Mouse (Mus musculus) heart, postnatal 0 days (tissue): Measurements from ENCODE around the gene Scn5a. TPM values are rescaled to one million over a fixed set of nuclear protein-coding genes. Genes with fewer than 3 reads are reported as not detected.

Source experiments
- ATAC-seq: fragments of 200-750 bp; cut with Nextera tagmentation; 2 replicates; pipeline ENCODE4 v1.8.0; 2017; ENCODE audit warnings: low read depth, moderate number of reproducible peaks, moderate library complexity; ENCODE audit not compliant: insufficient read depth
- DNase-seq: peaks from one replicate; pipeline ENCODE4 v3.0.0-alpha.2; 2016; ENCODE audit warnings: low spot score
- H3K27ac ChIP-seq: fragments of 300-500 bp; sonication (generic); 2 replicates; pipeline ENCODE4 v1.5.1; 2014; ENCODE audit warnings: low read depth, mild to moderate bottlenecking
- H3K27me3 ChIP-seq: fragments of 300-500 bp; sonication (generic); 2 replicates; pipeline ENCODE4 v1.6.1; 2014; ENCODE audit warnings: low read length, mixed read lengths; ENCODE audit not compliant: control insufficient read depth, insufficient read depth
- H3K36me3 ChIP-seq: fragments of 300-500 bp; sonication (generic); replicated peaks from 2 replicates; pipeline ENCODE4 v1.6.1; 2014; ENCODE audit warnings: low read length, mixed read lengths; ENCODE audit not compliant: control insufficient read depth, insufficient read depth
- H3K4me1 ChIP-seq: fragments of 300-500 bp; sonication (generic); 2 replicates; pipeline ENCODE4 v1.6.1; 2014; ENCODE audit warnings: antibody characterized with exemption; ENCODE audit not compliant: control insufficient read depth, insufficient read depth
- H3K4me2 ChIP-seq: fragments of 300-500 bp; sonication (generic); 2 replicates; pipeline ENCODE4 v1.6.1; 2014; ENCODE audit warnings: low read depth, mild to moderate bottlenecking, low read length, moderate library complexity
- H3K4me3 ChIP-seq: fragments of 300-500 bp; sonication (generic); 2 replicates; pipeline ENCODE4 v1.5.1; 2014; ENCODE audit warnings: low read depth, low read length
- H3K9ac ChIP-seq: fragments of 300-500 bp; sonication (generic); replicated peaks from 2 replicates; pipeline ENCODE4 v1.6.1; 2014; ENCODE audit warnings: low read depth, low read length, mixed read lengths
- H3K9me3 ChIP-seq: fragments of 300-500 bp; sonication (generic); replicated peaks from 2 replicates; pipeline ENCODE4 v1.6.1; 2016; ENCODE audit warnings: low read length; ENCODE audit not compliant: control insufficient read depth
- CTCF ChIP-seq: IDR thresholded peaks from 2 replicates; pipeline ENCODE4 v1.5.1; 2016; ENCODE audit warnings: antibody characterized with exemption, control low read depth, low read depth
- EP300 ChIP-seq: IDR thresholded peaks from 2 replicates; pipeline ENCODE4 v1.6.1; 2016; ENCODE audit warnings: antibody characterized with exemption, low read depth
- WGBS: fragments of 180-500 bp; shearing (Covaris S2); extraction: QIAGEN DNeasy Blood & Tissue Kit; methylation state at CpG from one replicate; pipeline ENCODE4 v1.1.7; 2014; 5-methylcytosine and 5-hydroxymethylcytosine counted together
- polyA plus RNA-seq: library from polyadenylated mRNA; unstranded; fragments of >200 nt; fragmentation: Nextera tagmentation; extraction: Ambion mirVana; gene quantifications from 2 replicates; pipeline ENCODE4 v1.2.1, GENCODE M21; 2015
- total RNA-seq: library from RNA; depleted of rRNA; stranded (reverse); fragments of >200 nt; gene quantifications from 2 replicates; pipeline ENCODE4 v1.2.3, GENCODE M21; 2014; ENCODE audit warnings: low replicate concordance

The Scn5a gene
- total and polyA plus RNA-seq, 2 experiments from 2014 or later: 16.8 to 82.7 TPM

DNA sequence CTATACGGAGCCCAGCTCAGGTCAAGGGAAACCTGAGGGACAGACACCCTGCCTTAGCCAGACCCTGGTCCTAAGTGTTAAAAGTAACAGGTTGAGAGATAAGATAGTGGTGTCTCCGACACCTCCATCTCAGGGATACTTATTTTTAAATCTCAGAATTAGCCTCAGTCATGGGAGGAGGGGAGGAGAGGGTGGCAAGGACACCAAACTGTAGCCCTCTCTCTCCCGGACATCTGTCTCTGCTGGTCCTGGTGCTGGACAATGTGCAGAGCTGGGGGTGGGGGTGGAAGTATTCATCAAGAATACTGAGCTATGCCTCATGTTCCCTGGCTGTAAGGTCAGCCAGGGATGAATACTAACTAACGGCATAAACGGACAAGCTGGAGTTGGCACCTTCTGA is 62.0 kb downstream of the Scn5a start:
- 27% methylated on average over 5 of the region's 5 CpGs for WGBS

GRCm38 (mm10) chr9:119515454-119515853 is 63.4 kb downstream of the Scn5a start:
- TF ChIP-seq CTCF (no peak), EP300 (no peak)
- no peak overlapping the region for H3K4me3 ChIP-seq
- 77% methylated on average over 9 of the region's 9 CpGs for WGBS
- no peak overlapping the region for H3K27ac ChIP-seq
- no peak overlapping the region for H3K4me2 ChIP-seq
- no peak for ATAC-seq
- no peaks in the 10 kb centered on the region for H3K27me3 ChIP-seq
- peaks cover 9% of the 10 kb centered on the region for H3K4me1 ChIP-seq
- peaks cover 48% of the 10 kb centered on the region for H3K36me3 ChIP-seq
- no peaks in the 10 kb centered on the region for H3K9me3 ChIP-seq
- H3K9ac ChIP-seq: no peak overlapping the region
- no peak for DNase-seq

More for the DNA sequence above, 62.0 kb downstream of the Scn5a start:
- DNase-seq (peak; percentile 28), ATAC-seq (peak; percentile 66)
- H3K36me3 ChIP-seq: peaks cover 44% of the 10 kb centered on the region
- H3K4me3 ChIP-seq: no peak overlapping the region
- no peaks in the 10 kb centered on the region for H3K9me3 ChIP-seq
- no peak overlapping the region for H3K4me2 ChIP-seq
- H3K4me1 ChIP-seq: peaks cover 9% of the 10 kb centered on the region
- 0 out of 2 replicates have a peak overlapping the region, but pooled peaks have one; percentile 41 for H3K27ac ChIP-seq
- no peak overlapping the region for H3K9ac ChIP-seq
- TF ChIP-seq CTCF (no peak), EP300 (0 out of 2 replicates have a peak, but pooled peaks have one; percentile 54)
- no peaks in the 10 kb centered on the region for H3K27me3 ChIP-seq

- peaks cover 9% of the 10 kb centered on the region for H3K4me1 ChIP-seq
- DNase-seq: no peak
- H3K4me2 ChIP-seq: no peak overlapping the region
- peaks cover 43% of the 10 kb centered on the region for H3K36me3 ChIP-seq
- 82% methylated on average over 8 of the region's 8 CpGs for WGBS
- H3K27ac ChIP-seq: no peak overlapping the region
- TF ChIP-seq EP300 (no peak), CTCF (no peak)
- no peaks in the 10 kb centered on the region for H3K9me3 ChIP-seq
- no peaks in the 10 kb centered on the region for H3K27me3 ChIP-seq
- H3K4me3 ChIP-seq: no peak overlapping the region
- no peak for ATAC-seq
- no peak overlapping the region for H3K9ac ChIP-seq
Measured at GRCm38 (mm10) chr9:119514986-119515385, 63.8 kb downstream of the Scn5a start.

- H3K36me3 ChIP-seq: peaks cover 45% of the 10 kb centered on the region
- ATAC-seq: no peak
- WGBS: 83% methylated on average over 8 of the region's 8 CpGs
- no peak overlapping the region for H3K4me2 ChIP-seq
- H3K4me1 ChIP-seq: peaks cover 9% of the 10 kb centered on the region
- H3K9ac ChIP-seq: no peak overlapping the region
- TF ChIP-seq CTCF (no peak), EP300 (no peak)
- no peaks in the 10 kb centered on the region for H3K9me3 ChIP-seq
- no peak for DNase-seq
- no peak overlapping the region for H3K4me3 ChIP-seq
- no peak overlapping the region for H3K27ac ChIP-seq
- H3K27me3 ChIP-seq: no peaks in the 10 kb centered on the region
Measured at GRCm38 (mm10) chr9:119513816-119514215, 65.0 kb downstream of the Scn5a start.

- DNase-seq: no peak
- Histone ChIP-seq H3K36me3 (peaks cover 45% of the 10 kb centered on the region), H3K27ac (no peak overlapping the region), H3K9ac (no peak overlapping the region), H3K4me1 (peaks cover 9% of the 10 kb centered on the region), H3K27me3 (no peaks in the 10 kb centered on the region), H3K9me3 (no peaks in the 10 kb centered on the region), H3K4me3 (no peak overlapping the region), H3K4me2 (no peak overlapping the region)
- no peak for TF ChIP-seq CTCF
- TF ChIP-seq EP300: no peak
- WGBS: 80% methylated on average over 9 of the region's 9 CpGs
- no peak for ATAC-seq
Measured at GRCm38 (mm10) chr9:119512993-119513392, 65.8 kb downstream of the Scn5a start.

- Histone ChIP-seq H3K9ac (no peak overlapping the region), H3K27me3 (no peaks in the 10 kb centered on the region), H3K9me3 (peaks cover 5% of the 10 kb centered on the region), H3K4me1 (no peaks in the 10 kb centered on the region), H3K36me3 (peaks cover 44% of the 10 kb centered on the region), H3K27ac (no peak overlapping the region), H3K4me2 (no peak overlapping the region), H3K4me3 (no peak overlapping the region)
- TF ChIP-seq CTCF (no peak), EP300 (no peak)
- 53% methylated on average over 6 of the region's 6 CpGs for WGBS
- DNase-seq (no peak), ATAC-seq (0 out of 2 replicates have a peak, but pooled peaks have one; percentile 8)
Measured at GRCm38 (mm10) chr9:119510902-119511301, 67.9 kb downstream of the Scn5a start.
